Mouse (Mus musculus) neural tube, embryonic 13.5 days (tissue): Measurements from ENCODE around the gene Vkorc1l1. TPM values are rescaled to one million over a fixed set of nuclear protein-coding genes. Genes with fewer than 3 reads are reported as not detected.

ENCODE experiments used
- ATAC-seq: fragments of 200-750 bp; cut with Nextera tagmentation; 2 replicates; pipeline ENCODE4 v1.8.0; 2017; ENCODE audit warnings: low read depth, mild to moderate bottlenecking, moderate TSS enrichment, moderate library complexity
- H3K27ac ChIP-seq: fragments of 300-500 bp; sonication (generic); replicated peaks from 2 replicates; pipeline ENCODE4 v1.5.1; 2015; ENCODE audit warnings: moderate library complexity, mild to moderate bottlenecking, inconsistent platforms
- H3K27me3 ChIP-seq: fragments of 300-500 bp; sonication (generic); 2 replicates; pipeline ENCODE4 v1.6.1; 2015; ENCODE audit warnings: mild to moderate bottlenecking, inconsistent platforms
- H3K36me3 ChIP-seq: fragments of 300-500 bp; sonication (generic); 2 replicates; pipeline ENCODE4 v1.6.1; 2015; ENCODE audit warnings: mild to moderate bottlenecking, inconsistent platforms
- H3K4me1 ChIP-seq: fragments of 300-500 bp; sonication (generic); replicated peaks from 2 replicates; pipeline ENCODE4 v1.6.1; 2015; ENCODE audit warnings: inconsistent platforms
- H3K4me2 ChIP-seq: fragments of 300-500 bp; sonication (generic); 2 replicates; pipeline ENCODE4 v1.6.1; 2015; ENCODE audit warnings: inconsistent platforms, mild to moderate bottlenecking, moderate library complexity
- H3K4me3 ChIP-seq: fragments of 300-500 bp; sonication (generic); 2 replicates; pipeline ENCODE4 v1.5.1; 2015; ENCODE audit warnings: mild to moderate bottlenecking, inconsistent platforms
- H3K9ac ChIP-seq: fragments of 300-500 bp; sonication (generic); 2 replicates; pipeline ENCODE4 v1.6.1; 2015; ENCODE audit warnings: moderate library complexity, mild to moderate bottlenecking, inconsistent platforms
- H3K9me3 ChIP-seq: fragments of 300-500 bp; sonication (generic); 2 replicates; pipeline ENCODE4 v1.6.1; 2016; ENCODE audit warnings: inconsistent platforms
- WGBS: fragments of 180-500 bp; shearing (Covaris S2); methylation state at CpG from one replicate; pipeline ENCODE4 v1.1.7; 2015; 5-methylcytosine and 5-hydroxymethylcytosine counted together
- polyA plus RNA-seq: library from polyadenylated mRNA; unstranded; fragments of >200 nt; fragmentation: Nextera tagmentation; extraction: Ambion mirVana; gene quantifications from 2 replicates; pipeline ENCODE4 v1.2.1, GENCODE M21; 2015

Vkorc1l1 gene
- polyA plus RNA-seq, 1 experiment from 2014 or later: 29.8 TPM

DNA sequence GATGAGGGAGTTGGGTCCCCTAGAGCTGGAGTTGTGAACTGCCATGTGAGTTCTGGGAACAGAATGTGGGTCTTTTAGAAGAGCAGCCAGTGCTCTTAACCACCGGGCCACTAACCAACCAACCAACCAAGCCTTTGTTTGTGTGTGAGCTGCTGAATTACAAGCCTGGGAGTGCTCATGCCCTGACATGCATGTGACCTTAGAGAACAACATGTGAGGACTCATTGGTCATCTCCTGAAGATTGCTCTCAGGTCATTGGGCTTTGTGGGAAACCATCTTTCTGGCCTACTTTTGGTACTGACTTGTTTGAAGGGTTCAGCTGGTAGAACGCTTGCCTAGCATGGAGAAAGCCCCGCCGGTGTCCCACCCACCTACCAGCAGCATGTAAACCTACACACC lies 68.0 kb downstream of the Vkorc1l1 start:
- ATAC-seq: no peak
- Histone ChIP-seq H3K36me3 (peaks cover 29% of the 10 kb centered on the region), H3K9ac (no peak overlapping the region), H3K27me3 (no peaks in the 10 kb centered on the region), H3K9me3 (peaks cover 5% of the 10 kb centered on the region; the same call in 1 of the 2 replicates), H3K4me3 (no peak overlapping the region), H3K4me1 (no peaks in the 10 kb centered on the region), H3K27ac (no peak overlapping the region), H3K4me2 (no peak overlapping the region)
- WGBS: 95% methylated on average over 4 of the region's 4 CpGs

DNA sequence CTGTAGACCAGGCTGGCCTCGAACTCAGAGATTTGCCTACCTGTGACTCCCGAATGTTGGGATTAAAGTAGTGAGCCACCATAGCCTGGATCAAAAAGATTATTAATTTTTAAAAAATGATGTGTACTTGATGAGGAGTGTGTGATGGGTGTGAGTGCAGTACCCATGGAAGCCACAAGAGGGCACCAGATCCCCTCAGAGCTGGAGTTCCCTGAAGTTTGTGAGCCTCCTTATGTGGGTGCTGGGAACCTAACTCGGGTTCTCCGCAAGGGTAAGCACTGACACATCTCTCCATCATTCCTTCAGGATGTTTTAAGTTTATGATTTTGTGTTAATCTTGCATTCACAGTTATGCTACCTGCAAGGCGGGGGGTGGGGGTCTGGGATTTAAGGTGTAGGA lies 69.2 kb downstream of the Vkorc1l1 start:
- Histone ChIP-seq H3K4me2 (no peak overlapping the region), H3K36me3 (peaks cover 40% of the 10 kb centered on the region), H3K4me1 (no peaks in the 10 kb centered on the region), H3K27me3 (no peaks in the 10 kb centered on the region), H3K9me3 (no peaks in the 10 kb centered on the region), H3K4me3 (no peak overlapping the region), H3K9ac (no peak overlapping the region), H3K27ac (no peak overlapping the region)
- no peak for ATAC-seq
- 94% methylated on average over 5 of the region's 5 CpGs for WGBS

DNA sequence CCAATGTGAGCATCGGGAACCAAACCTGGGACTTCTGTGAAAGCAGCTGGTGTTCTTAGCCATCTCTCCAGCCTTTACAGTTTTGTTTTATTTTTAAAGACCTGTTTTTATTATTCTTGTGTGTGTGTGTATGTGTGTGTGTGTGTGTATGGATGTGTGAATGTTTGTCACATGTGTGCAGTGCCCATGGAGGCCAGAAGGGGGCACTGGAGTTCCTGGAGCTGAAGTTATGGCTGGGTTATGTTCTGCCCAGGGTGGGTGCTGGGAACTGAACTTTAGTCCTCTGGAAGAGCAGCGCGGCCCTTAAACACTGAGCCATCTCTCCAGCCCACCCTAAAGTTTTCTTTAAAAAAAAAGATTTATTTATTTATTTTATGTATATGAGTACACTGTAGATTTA lies 73.3 kb downstream of the Vkorc1l1 start:
- Histone ChIP-seq H3K9ac (no peak overlapping the region), H3K4me2 (no peak overlapping the region), H3K4me1 (no peaks in the 10 kb centered on the region), H3K4me3 (no peak overlapping the region), H3K36me3 (peaks cover 54% of the 10 kb centered on the region), H3K27ac (no peak overlapping the region), H3K9me3 (no peaks in the 10 kb centered on the region), H3K27me3 (no peaks in the 10 kb centered on the region)
- 100% methylated on average over 3 of the region's 3 CpGs for WGBS
- ATAC-seq: no peak

- Histone ChIP-seq H3K27me3 (no peaks in the 10 kb centered on the region), H3K36me3 (peaks cover 28% of the 10 kb centered on the region), H3K4me1 (peaks cover 18% of the 10 kb centered on the region), H3K9ac (no peak overlapping the region), H3K4me3 (no peak overlapping the region), H3K4me2 (no peak overlapping the region), H3K27ac (no peak overlapping the region), H3K9me3 (no peaks in the 10 kb centered on the region)
- no peak for ATAC-seq
- 79% methylated on average over 8 of the region's 8 CpGs for WGBS
Measured at GRCm38 (mm10) chr5:130019461-130019860, 77.7 kb downstream of the Vkorc1l1 start.

DNA sequence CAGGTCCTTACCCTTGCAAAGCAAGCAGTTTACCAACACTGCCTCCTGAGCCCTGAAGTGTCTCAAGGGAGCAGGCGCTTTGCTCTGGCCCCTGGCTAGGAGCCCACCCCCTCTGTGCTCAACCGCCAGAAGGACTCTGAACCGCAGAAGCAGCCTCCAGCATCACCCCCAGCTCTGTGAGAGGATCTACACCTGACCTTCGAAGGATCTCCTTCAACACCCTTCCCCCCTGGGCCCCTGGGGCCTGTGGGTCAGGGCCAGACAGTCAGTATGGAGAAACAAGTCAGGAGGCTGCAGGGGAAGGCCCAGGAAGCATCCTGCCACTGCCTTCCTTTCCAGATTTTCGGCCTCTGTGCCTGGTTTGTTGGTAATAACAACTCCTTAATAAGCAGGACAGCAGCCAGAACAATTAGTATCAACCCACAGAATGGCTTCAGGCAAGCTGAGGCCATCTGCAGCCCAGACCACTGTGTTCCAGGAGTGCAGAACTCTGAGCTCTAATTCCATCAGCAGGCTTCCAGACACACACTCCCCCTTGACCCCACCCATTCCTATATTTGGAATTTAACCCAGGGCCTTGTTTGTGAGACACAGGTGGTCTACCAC lies 79.7 kb downstream of the Vkorc1l1 start:
- Histone ChIP-seq H3K27ac (0 out of 2 replicates have a peak overlapping the region, but pooled peaks have one; percentile 15), H3K4me3 (no peak overlapping the region), H3K9me3 (no peaks in the 10 kb centered on the region), H3K4me2 (no peak overlapping the region), H3K27me3 (peaks cover 6% of the 10 kb centered on the region; the same call in 1 of the 2 replicates), H3K9ac (no peak overlapping the region; the same call in 1 of the 2 replicates), H3K4me1 (peaks cover 18% of the 10 kb centered on the region), H3K36me3 (peaks cover 9% of the 10 kb centered on the region; the same call in 1 of the 2 replicates)
- no peak for ATAC-seq
- WGBS: 73% methylated on average over 5 of the region's 5 CpGs

DNA sequence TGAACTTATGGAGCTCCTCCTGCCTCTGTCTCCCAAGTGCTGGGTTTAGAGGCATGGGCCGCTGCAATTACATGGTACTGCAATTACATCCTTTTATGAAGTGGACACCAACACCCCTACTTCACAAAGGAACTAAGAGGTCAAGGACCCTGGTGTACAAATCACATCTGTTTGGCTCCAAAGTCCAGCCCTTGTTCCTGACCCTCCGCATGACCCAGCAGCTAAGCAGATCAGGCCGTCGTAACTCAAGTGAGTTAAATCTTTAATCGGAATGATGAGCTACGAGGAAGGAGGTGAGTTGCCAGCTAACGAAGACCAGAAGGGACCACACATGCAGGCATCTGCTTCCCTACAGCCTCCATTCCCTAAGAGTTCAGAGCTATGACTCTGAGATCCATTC lies 80.6 kb downstream of the Vkorc1l1 start:
- Histone ChIP-seq H3K36me3 (peaks cover 8% of the 10 kb centered on the region; the same call in 1 of the 2 replicates), H3K4me2 (no peak overlapping the region), H3K4me3 (no peak overlapping the region), H3K9ac (no peak overlapping the region), H3K27me3 (peaks cover 15% of the 10 kb centered on the region), H3K9me3 (no peaks in the 10 kb centered on the region), H3K4me1 (peaks cover 18% of the 10 kb centered on the region), H3K27ac (no peak overlapping the region)
- no peak for ATAC-seq
- 81% methylated on average over 7 of the region's 7 CpGs for WGBS

DNA sequence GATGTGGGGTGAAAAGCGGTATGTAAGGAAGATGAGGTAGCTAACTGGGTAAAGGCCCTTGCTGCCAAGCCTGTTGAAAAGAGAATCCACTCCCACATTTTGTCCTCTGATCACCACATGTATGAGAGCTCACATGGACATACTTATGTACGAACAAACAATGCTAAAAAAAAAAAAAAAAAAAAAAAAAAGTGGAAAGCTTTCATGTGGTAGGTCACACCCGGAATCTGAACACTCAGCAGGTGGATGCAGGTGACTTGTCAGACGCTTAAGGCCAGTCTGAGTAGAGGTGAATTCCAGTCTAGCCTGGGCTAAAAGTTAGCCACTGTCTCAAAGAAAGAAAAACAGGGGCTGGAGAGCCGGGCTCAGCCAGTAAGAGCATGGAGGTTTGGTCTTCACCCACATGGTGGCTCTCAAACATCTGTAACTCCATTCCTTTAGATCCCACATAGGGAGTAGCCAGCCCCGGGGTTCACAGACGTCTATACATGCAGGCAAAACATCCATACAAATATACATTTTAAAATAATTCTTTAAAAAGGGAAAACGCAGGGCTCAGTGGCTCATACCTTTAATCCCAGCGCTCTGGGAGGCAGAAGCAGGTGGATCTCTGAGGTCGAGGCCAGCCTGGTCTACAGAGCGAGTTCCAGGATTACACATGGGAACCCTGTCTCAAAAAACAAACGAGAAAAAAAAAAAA lies 81.4 kb downstream of the Vkorc1l1 start:
- Histone ChIP-seq H3K36me3 (0 out of 2 replicates have a peak, but pooled peaks cover 4% of the 10 kb centered on the region), H3K4me3 (peak overlapping the region; percentile 58), H3K27ac (no peak overlapping the region), H3K4me2 (peak overlapping the region; percentile 90), H3K9ac (peak overlapping the region; percentile 75; the same call in 1 of the 2 replicates), H3K9me3 (no peaks in the 10 kb centered on the region), H3K27me3 (peaks cover 20% of the 10 kb centered on the region), H3K4me1 (peaks cover 18% of the 10 kb centered on the region)
- no peak for ATAC-seq
- 44% methylated on average over 12 of the region's 12 CpGs for WGBS

- ATAC-seq: peak; percentile 92
- Histone ChIP-seq H3K36me3 (no peaks in the 10 kb centered on the region), H3K4me3 (peak overlapping the region; percentile 58), H3K9me3 (no peaks in the 10 kb centered on the region), H3K27ac (peak overlapping the region; percentile 79), H3K4me2 (peak overlapping the region; percentile 90), H3K27me3 (peaks cover 20% of the 10 kb centered on the region), H3K4me1 (peaks cover 18% of the 10 kb centered on the region), H3K9ac (peak overlapping the region; percentile 75)
- under 1% methylated on average over 32 of the region's 32 CpGs for WGBS
Measured at GRCm38 (mm10) chr5:130023767-130024539, 82.2 kb downstream of the Vkorc1l1 start.

DNA sequence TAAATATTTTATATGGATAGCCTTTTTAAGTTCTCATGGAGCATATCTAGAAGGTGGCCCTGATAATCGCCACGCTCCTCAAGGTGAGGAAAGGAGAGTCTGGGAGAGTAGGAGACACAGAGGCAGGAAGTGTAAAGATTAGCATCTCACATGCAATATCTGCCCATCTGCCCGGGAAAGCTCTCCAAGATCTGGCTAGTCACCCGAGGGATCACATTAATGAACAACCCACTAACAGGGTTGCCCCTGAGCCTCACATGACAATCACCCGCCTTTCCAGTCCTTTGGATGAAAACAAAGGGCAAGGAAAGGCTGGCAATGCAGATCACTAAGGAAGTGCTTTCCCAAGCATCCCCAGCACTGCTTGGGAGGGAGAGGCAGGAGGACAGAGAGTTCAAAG lies 85.4 kb downstream of the Vkorc1l1 start:
- no peak for ATAC-seq
- 84% methylated on average over 5 of the region's 5 CpGs for WGBS

DNA sequence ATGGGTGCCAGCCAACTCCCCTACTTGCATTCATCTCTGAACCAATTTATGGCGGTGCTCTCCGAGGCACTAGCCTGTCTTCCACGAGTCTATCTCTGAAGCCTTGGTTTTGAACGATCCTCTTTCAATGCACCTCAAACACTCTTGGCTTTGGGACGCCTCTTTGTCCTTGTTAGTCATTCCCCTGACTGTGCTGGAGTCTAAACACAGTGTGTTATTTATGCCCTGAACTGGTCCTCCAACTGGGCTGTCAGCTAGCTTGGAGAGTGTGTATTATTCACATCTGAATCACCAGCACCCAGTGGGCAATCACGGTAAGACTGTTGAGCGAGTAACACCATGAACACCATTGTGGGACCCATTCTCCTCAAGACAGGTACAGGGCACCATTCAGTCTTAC lies 85.9 kb downstream of the Vkorc1l1 start:
- Histone ChIP-seq H3K4me3 (no peak overlapping the region), H3K36me3 (no peaks in the 10 kb centered on the region), H3K4me1 (peaks cover 14% of the 10 kb centered on the region), H3K9ac (no peak overlapping the region), H3K27ac (no peak overlapping the region), H3K9me3 (no peaks in the 10 kb centered on the region), H3K4me2 (no peak overlapping the region), H3K27me3 (peaks cover 20% of the 10 kb centered on the region)
- no peak for ATAC-seq
- 85% methylated on average over 7 of the region's 7 CpGs for whole genome bisulfite sequencing

More for the DNA sequence above, 85.4 kb downstream of the Vkorc1l1 start:
- Histone ChIP-seq H3K27ac (no peak overlapping the region), H3K27me3 (peaks cover 20% of the 10 kb centered on the region), H3K4me1 (peaks cover 17% of the 10 kb centered on the region), H3K4me2 (no peak overlapping the region), H3K9me3 (no peaks in the 10 kb centered on the region), H3K9ac (no peak overlapping the region), H3K36me3 (no peaks in the 10 kb centered on the region), H3K4me3 (no peak overlapping the region)

DNA sequence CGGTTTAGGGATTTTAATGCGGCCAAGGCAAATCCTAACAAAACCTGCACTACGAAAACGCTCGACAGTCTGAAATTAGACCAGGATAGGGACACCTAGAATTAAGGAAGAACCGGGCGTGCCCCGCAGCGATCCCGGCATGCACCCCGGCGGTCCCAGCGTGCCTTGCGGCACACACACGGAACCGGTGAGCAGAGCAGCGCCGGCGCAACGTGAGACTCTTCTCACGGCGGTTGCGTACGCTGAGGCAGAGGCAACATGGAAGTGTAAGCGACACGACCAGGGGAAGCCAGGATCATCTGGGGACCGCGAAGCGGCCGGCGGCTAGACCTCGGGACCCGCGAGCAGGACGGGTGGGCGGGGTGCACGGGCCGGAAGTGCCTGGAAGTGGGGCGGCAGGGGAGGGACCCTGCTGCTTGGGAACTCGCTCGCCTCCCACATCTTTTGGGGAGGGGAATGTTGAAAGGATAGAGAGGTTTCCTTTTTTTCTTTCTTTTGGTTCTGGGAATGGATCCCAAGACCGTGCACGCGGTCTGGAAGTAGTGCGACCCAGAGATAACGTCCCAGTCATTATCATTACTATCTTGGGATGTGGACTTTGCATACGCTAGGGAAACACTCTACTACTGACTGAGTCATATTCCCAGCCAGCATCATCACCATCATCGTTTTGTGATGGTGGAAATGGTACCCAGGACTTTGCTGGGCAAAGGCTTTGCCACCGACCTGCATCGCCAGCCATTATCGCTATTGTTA lies 87.5 kb downstream of the Vkorc1l1 start, which contains the start of the genes Asl and Crcp:
TSS of gene Asl (minus strand) at position 106 of the 756 bp plus-strand sequence.
TSS of gene Crcp (plus strand) at position 149 of the 756 bp plus-strand sequence.
- Histone ChIP-seq H3K9me3 (no peaks in the 10 kb centered on the region), H3K36me3 (no peaks in the 10 kb centered on the region), H3K4me3 (peak within 1 kb of the TSS; percentile 69), H3K27me3 (peaks cover 20% of the 10 kb centered on the region), H3K9ac (peak within 1 kb of the TSS; percentile 85), H3K4me1 (peaks cover 9% of the 10 kb centered on the region), H3K4me2 (peak within 1 kb of the TSS; percentile 79), H3K27ac (peak within 1 kb of the TSS; percentile 96)
- WGBS: 3% methylated on average over 51 of the region's 51 CpGs
- peak; percentile 85 for ATAC-seq
